Mouse (Mus musculus): ENCODE results near the gene Ddx11. TPM values are rescaled to one million over a fixed set of nuclear protein-coding genes. Genes with fewer than 3 reads are reported as not detected.
"Not testable (repeated sequence)": the region's sequence is repeated elsewhere in the genome, so short reads cannot be mapped to it uniquely, and the experiment has no call there.

The Ddx11 gene
- polyA plus RNA-seq, 1 experiment from 2014 or later = 23.8 TPM

GRCm38 (mm10) chr17:66118991-66119390 is 4.3 kb upstream of the Ddx11 start:
- no peak overlapping the region for H3K4me3 ChIP-seq
- ATAC-seq (ENCODE audit: insufficient number of reproducible peaks, insufficient read depth, low FRiP score, low TSS enrichment, low read depth) = no peak
- H3K27me3 ChIP-seq = no peaks in the 10 kb centered on the region
- H3K4me2 ChIP-seq = no peak overlapping the region
- peaks cover 64% of the 10 kb centered on the region for H3K36me3 ChIP-seq
- peaks cover 3% of the 10 kb centered on the region; the same call in 1 of the 2 replicates for H3K4me1 ChIP-seq
- no peak overlapping the region for H3K27ac ChIP-seq
- no peaks in the 10 kb centered on the region for H3K9me3 ChIP-seq
- WGBS = 87% methylated on average over 8 of the region's 8 CpGs
- H3K9ac ChIP-seq = no peak overlapping the region

GRCm38 (mm10) chr17:66120701-66121100 is 2.6 kb upstream of the Ddx11 start:
- Histone ChIP-seq H3K27ac (no peak overlapping the region), H3K4me1 (peaks cover 18% of the 10 kb centered on the region), H3K36me3 (peaks cover 47% of the 10 kb centered on the region), H3K9me3 (no peaks in the 10 kb centered on the region), H3K27me3 (no peaks in the 10 kb centered on the region), H3K4me2 (no peak overlapping the region), H3K9ac (no peak overlapping the region), H3K4me3 (no peak overlapping the region)
- no peak for ATAC-seq (ENCODE audit: insufficient number of reproducible peaks, insufficient read depth, low FRiP score, low TSS enrichment, low read depth)
- WGBS = 74% methylated on average over 1 of the region's 1 CpGs

- 1% methylated on average over 20 of the region's 20 CpGs for WGBS
- Histone ChIP-seq H3K36me3 (peaks cover 41% of the 10 kb centered on the region), H3K4me1 (peaks cover 18% of the 10 kb centered on the region), H3K9ac (peak overlapping the region; percentile 86), H3K27ac (peak overlapping the region; percentile 78), H3K4me3 (peak overlapping the region; percentile 86), H3K4me2 (peak overlapping the region; percentile 80), H3K27me3 (no peaks in the 10 kb centered on the region), H3K9me3 (no peaks in the 10 kb centered on the region)
- ATAC-seq (ENCODE audit: insufficient number of reproducible peaks, insufficient read depth, low FRiP score, low TSS enrichment, low read depth) = no peak
These were observed 693 bp downstream of the Ddx11 start for GRCm38 (mm10) chr17:66123816-66124610.

GRCm38 (mm10) chr17:66125211-66125610 is 1.9 kb downstream of the Ddx11 start:
- Histone ChIP-seq H3K9me3 (no peaks in the 10 kb centered on the region), H3K27ac (no peak overlapping the region), H3K4me3 (no peak overlapping the region), H3K4me2 (peak overlapping the region; percentile 80; the same call in 1 of the 2 replicates), H3K36me3 (peaks cover 38% of the 10 kb centered on the region), H3K27me3 (no peaks in the 10 kb centered on the region), H3K4me1 (peaks cover 18% of the 10 kb centered on the region), H3K9ac (no peak overlapping the region)
- no peak for ATAC-seq (ENCODE audit: insufficient number of reproducible peaks, insufficient read depth, low FRiP score, low TSS enrichment, low read depth)
- 68% methylated on average over 5 of the region's 5 CpGs for WGBS

GRCm38 (mm10) chr17:66130371-66130770 is 7.1 kb downstream of the Ddx11 start:
- WGBS = 94% methylated on average over 9 of the region's 9 CpGs
- no peaks in the 10 kb centered on the region for H3K27me3 ChIP-seq
- H3K36me3 ChIP-seq = peaks cover 83% of the 10 kb centered on the region
- no peak overlapping the region for H3K4me3 ChIP-seq
- no peak for ATAC-seq (ENCODE audit: insufficient number of reproducible peaks, insufficient read depth, low FRiP score, low TSS enrichment, low read depth)
- no peak overlapping the region for H3K4me2 ChIP-seq
- 0 out of 2 replicates have a peak overlapping the region, but pooled peaks have one; percentile 36 for H3K9ac ChIP-seq
- H3K9me3 ChIP-seq = peaks cover 5% of the 10 kb centered on the region; the same call in 1 of the 2 replicates
- no peak overlapping the region for H3K27ac ChIP-seq
- H3K4me1 ChIP-seq = peaks cover 2% of the 10 kb centered on the region

GRCm38 (mm10) chr17:66131212-66131611 is 7.9 kb downstream of the Ddx11 start:
- Histone ChIP-seq H3K9me3 (peaks cover 5% of the 10 kb centered on the region; the same call in 1 of the 2 replicates), H3K4me2 (no peak overlapping the region), H3K9ac (no peak overlapping the region), H3K27ac (no peak overlapping the region), H3K4me1 (no peaks in the 10 kb centered on the region), H3K36me3 (peaks cover 90% of the 10 kb centered on the region), H3K27me3 (no peaks in the 10 kb centered on the region), H3K4me3 (no peak overlapping the region)
- 95% methylated on average over 4 of the region's 4 CpGs for WGBS
- ATAC-seq (ENCODE audit: insufficient number of reproducible peaks, insufficient read depth, low FRiP score, low TSS enrichment, low read depth) = no peak

GRCm38 (mm10) chr17:66152706-66153662 is 29.7 kb downstream of the Ddx11 start:
- not testable (repeated sequence) for ATAC-seq (ENCODE audit: insufficient number of reproducible peaks, insufficient read depth, low FRiP score, low TSS enrichment, low read depth); H3K4me3 ChIP-seq; H3K27me3 ChIP-seq; H3K4me1 ChIP-seq; H3K9me3 ChIP-seq; H3K27ac ChIP-seq; H3K9ac ChIP-seq; H3K4me2 ChIP-seq
- H3K36me3 ChIP-seq = peaks cover 43% of the 10 kb centered on the region
- WGBS = 87% methylated on average over 5 of the region's 8 CpGs

- ATAC-seq (ENCODE audit: insufficient number of reproducible peaks, insufficient read depth, low FRiP score, low TSS enrichment, low read depth); H3K27ac ChIP-seq; H3K4me1 ChIP-seq; H3K9ac ChIP-seq; H3K4me2 ChIP-seq; H3K4me3 ChIP-seq; H3K27me3 ChIP-seq; H3K9me3 ChIP-seq: not testable (repeated sequence)
- peaks cover 34% of the 10 kb centered on the region for H3K36me3 ChIP-seq
- WGBS = 90% methylated on average over 4 of the region's 4 CpGs
These were observed 30.6 kb downstream of the Ddx11 start for GRCm38 (mm10) chr17:66153735-66154423.

GRCm38 (mm10) chr17:66154876-66155275 is 31.6 kb downstream of the Ddx11 start:
- Histone ChIP-seq H3K4me1 (no peaks in the 10 kb centered on the region), H3K9ac (no peak overlapping the region), H3K36me3 (peaks cover 24% of the 10 kb centered on the region), H3K4me3 (no peak overlapping the region), H3K27ac (no peak overlapping the region), H3K27me3 (no peaks in the 10 kb centered on the region), H3K4me2 (no peak overlapping the region), H3K9me3 (no peaks in the 10 kb centered on the region)
- ATAC-seq (ENCODE audit: insufficient number of reproducible peaks, insufficient read depth, low FRiP score, low TSS enrichment, low read depth) = no peak
- WGBS = 66% methylated on average over 2 of the region's 2 CpGs

GRCm38 (mm10) chr17:66158271-66158670 is 35.0 kb downstream of the Ddx11 start:
- Histone ChIP-seq H3K27me3 (no peaks in the 10 kb centered on the region), H3K36me3 (no peaks in the 10 kb centered on the region), H3K9me3 (peaks cover 11% of the 10 kb centered on the region), H3K4me2 (no peak overlapping the region), H3K9ac (no peak overlapping the region), H3K4me3 (no peak overlapping the region), H3K4me1 (no peaks in the 10 kb centered on the region), H3K27ac (no peak overlapping the region)
- ATAC-seq (ENCODE audit: insufficient number of reproducible peaks, insufficient read depth, low FRiP score, low TSS enrichment, low read depth) = no peak
- 93% methylated on average over 5 of the region's 5 CpGs for WGBS

- not testable (repeated sequence) for H3K27me3 ChIP-seq; H3K27ac ChIP-seq; H3K9ac ChIP-seq; H3K4me2 ChIP-seq; ATAC-seq (ENCODE audit: insufficient number of reproducible peaks, insufficient read depth, low FRiP score, low TSS enrichment, low read depth); H3K4me3 ChIP-seq; H3K4me1 ChIP-seq; H3K36me3 ChIP-seq
- H3K9me3 ChIP-seq = peaks cover 19% of the 10 kb centered on the region
- WGBS = 94% methylated on average over 5 of the region's 5 CpGs
These were observed 43.8 kb downstream of the Ddx11 start for GRCm38 (mm10) chr17:66167141-66167540.

Data from embryonic facial prominence, embryonic 13.5 days (tissue).